Mouse (Mus musculus) heart, embryonic 14.5 days (tissue): ENCODE measurements around the gene Adssl1. TPM values are rescaled to one million over a fixed set of nuclear protein-coding genes. Genes with fewer than 3 reads are reported as not detected.
A peak's percentile ranks its signal among the peaks of the same experiment; 100 is the strongest.

Source experiments
- ATAC-seq: fragments of 200-750 bp; cut with Nextera tagmentation; 2 replicates; pipeline ENCODE4 v1.8.0; 2017; ENCODE audit warnings: low read depth, moderate TSS enrichment; ENCODE audit not compliant: insufficient number of reproducible peaks, insufficient read depth, low FRiP score
- H3K27ac ChIP-seq, 2 experiments: fragments of 200-500 bp in 1 of 2; fragments of 300-500 bp in 1 of 2; sonication (generic) in 1 of 2; replicated peaks in 1 of 2; 2 replicates each; pipeline ENCODE4 v1.5.1; 2012 to 2014; ENCODE audit warnings: low read depth in 2 of 2, low read length in 2 of 2, control low read depth in 1 of 2, mild to moderate bottlenecking in 1 of 2, mixed read lengths in 1 of 2; ENCODE audit not compliant: control insufficient read depth in 1 of 2, insufficient read depth in 1 of 2
- H3K27me3 ChIP-seq: fragments of 300-500 bp; sonication (generic); 2 replicates; pipeline ENCODE4 v1.6.1; 2014; ENCODE audit warnings: mild to moderate bottlenecking, low read length, control low read depth; ENCODE audit not compliant: control insufficient read depth, insufficient read depth
- H3K36me3 ChIP-seq: fragments of 300-500 bp; sonication (generic); 2 replicates; pipeline ENCODE4 v1.6.1; 2014; ENCODE audit warnings: mild to moderate bottlenecking, control low read depth, low read length, mixed read lengths; ENCODE audit not compliant: control insufficient read depth, insufficient read depth
- H3K4me1 ChIP-seq, 2 experiments: fragments of 200-500 bp in 1 of 2; fragments of 300-500 bp in 1 of 2; sonication (generic) in 1 of 2; 2 replicates each; pipeline ENCODE4 v1.6.1; 2012 to 2014; ENCODE audit warnings: low read length in 2 of 2, control low read depth in 1 of 2, mixed read lengths in 1 of 2; ENCODE audit not compliant: control insufficient read depth in 2 of 2, insufficient read depth in 2 of 2
- H3K4me2 ChIP-seq: fragments of 300-500 bp; sonication (generic); 2 replicates; pipeline ENCODE4 v1.6.1; 2014; ENCODE audit warnings: mild to moderate bottlenecking, low read length
- H3K4me3 ChIP-seq, 2 experiments: fragments of 200-500 bp in 1 of 2; fragments of 300-500 bp in 1 of 2; sonication (generic) in 1 of 2; 2 replicates each; pipeline ENCODE4 v1.5.1; 2012 to 2014; ENCODE audit warnings: low read length in 2 of 2, mild to moderate bottlenecking in 2 of 2, control low read depth in 1 of 2, low read depth in 1 of 2, moderate library complexity in 1 of 2; ENCODE audit not compliant: control insufficient read depth in 1 of 2, insufficient read depth in 1 of 2
- H3K9ac ChIP-seq: fragments of 300-500 bp; sonication (generic); 2 replicates; pipeline ENCODE4 v1.6.1; 2014; ENCODE audit warnings: mild to moderate bottlenecking, low read length
- H3K9me3 ChIP-seq: fragments of 300-500 bp; sonication (generic); 2 replicates; pipeline ENCODE4 v1.6.1; 2016; ENCODE audit warnings: low read length, control low read depth; ENCODE audit not compliant: control insufficient read depth
- WGBS: fragments of 180-500 bp; shearing (Covaris S2); extraction: QIAGEN DNeasy Blood & Tissue Kit; methylation state at CpG from one replicate; pipeline ENCODE4 v1.1.7; 2014; 5-methylcytosine and 5-hydroxymethylcytosine counted together
- polyA plus RNA-seq: library from polyadenylated mRNA; unstranded; fragments of >200 nt; fragmentation: Nextera tagmentation; extraction: Ambion mirVana; gene quantifications from 2 replicates; pipeline ENCODE4 v1.2.1, GENCODE M21; 2014

Gene Adssl1
- polyA plus RNA-seq, 1 experiment from 2014 or later = 89.7 TPM

- no peak overlapping the region for H3K9ac ChIP-seq
- H3K4me1 ChIP-seq = peaks cover 25 to 33% of the 10 kb centered on the region in 2 experiments
- no peak overlapping the region for H3K4me3 ChIP-seq
- ATAC-seq = no peak
- WGBS = 58% methylated on average over 5 of the region's 5 CpGs
- H3K9me3 ChIP-seq = no peaks in the 10 kb centered on the region
- no peaks in the 10 kb centered on the region for H3K27me3 ChIP-seq
- no peak overlapping the region for H3K27ac ChIP-seq
- no peaks in the 10 kb centered on the region for H3K36me3 ChIP-seq
- H3K4me2 ChIP-seq = no peak overlapping the region
These were observed 40.4 kb upstream of the Adssl1 start for GRCm38 (mm10) chr12:112579430-112579829.

- Histone ChIP-seq H3K27ac (no peak overlapping the region), H3K9ac (no peak overlapping the region), H3K4me1 (peaks cover 25 to 33% of the 10 kb centered on the region in 2 experiments), H3K9me3 (no peaks in the 10 kb centered on the region), H3K4me3 (no peak overlapping the region), H3K36me3 (no peaks in the 10 kb centered on the region), H3K27me3 (no peaks in the 10 kb centered on the region), H3K4me2 (no peak overlapping the region)
- no peak for ATAC-seq
- WGBS = 79% methylated on average over 8 of the region's 8 CpGs
These were observed 39.9 kb upstream of the Adssl1 start for GRCm38 (mm10) chr12:112579926-112580325.

- no peak overlapping the region for H3K9ac ChIP-seq
- no peaks in the 10 kb centered on the region for H3K36me3 ChIP-seq
- H3K4me1 ChIP-seq = peaks cover 22 to 25% of the 10 kb centered on the region in 2 experiments
- no peak overlapping the region for H3K27ac ChIP-seq
- no peak for ATAC-seq
- 74% methylated on average over 3 of the region's 3 CpGs for WGBS
- H3K4me2 ChIP-seq = no peak overlapping the region
- H3K27me3 ChIP-seq = no peaks in the 10 kb centered on the region
- no peak overlapping the region for H3K4me3 ChIP-seq
- H3K9me3 ChIP-seq = no peaks in the 10 kb centered on the region
These were observed 38.7 kb upstream of the Adssl1 start for GRCm38 (mm10) chr12:112581113-112581512.

GRCm38 (mm10) chr12:112584954-112585353, 34.9 kb upstream of the Adssl1 start:
- Histone ChIP-seq H3K4me3 (no peak overlapping the region), H3K4me2 (no peak overlapping the region), H3K9ac (no peak overlapping the region), H3K36me3 (no peaks in the 10 kb centered on the region), H3K27me3 (no peaks in the 10 kb centered on the region), H3K27ac (no peak overlapping the region), H3K9me3 (no peaks in the 10 kb centered on the region), H3K4me1 (peaks cover 16 to 19% of the 10 kb centered on the region in 2 experiments)
- ATAC-seq = no peak
- 79% methylated on average over 7 of the region's 7 CpGs for WGBS

- Histone ChIP-seq H3K9ac (no peak overlapping the region), H3K27ac (no peak overlapping the region), H3K4me2 (no peak overlapping the region), H3K9me3 (no peaks in the 10 kb centered on the region), H3K27me3 (no peaks in the 10 kb centered on the region), H3K36me3 (no peaks in the 10 kb centered on the region), H3K4me1 (peaks cover 21 to 29% of the 10 kb centered on the region in 2 experiments), H3K4me3 (no peak overlapping the region)
- 81% methylated on average over 7 of the region's 7 CpGs for WGBS
- no peak for ATAC-seq
These were observed 33.8 kb upstream of the Adssl1 start for GRCm38 (mm10) chr12:112585924-112586538.

GRCm38 (mm10) chr12:112587125-112588124, 32.4 kb upstream of the Adssl1 start:
- Histone ChIP-seq H3K27me3 (no peaks in the 10 kb centered on the region), H3K4me3 (no peak overlapping the region)
- WGBS = 64% methylated on average over 14 of the region's 14 CpGs

GRCm38 (mm10) chr12:112588426-112589256, 31.2 kb upstream of the Adssl1 start, which contains the start of gene Inf2:
TSS of gene Inf2 (plus strand) at chr12:112588784.
- H3K4me3 ChIP-seq = peak within 1 kb of the TSS; percentile 57 to 71
- H3K4me1 ChIP-seq = peaks cover 26 to 39% of the 10 kb centered on the region in 2 experiments
- under 1% methylated on average over 57 of the region's 60 CpGs for WGBS
- peak within 1 kb of the TSS; percentile 73 for H3K9ac ChIP-seq
- 0 out of 4 replicates have a peak within 1 kb of the TSS, but pooled peaks of 1 of the 2 experiments have one; percentile 4 for H3K27ac ChIP-seq
- H3K27me3 ChIP-seq = no peaks in the 10 kb centered on the region
- no peaks in the 10 kb centered on the region for H3K36me3 ChIP-seq
- no peaks in the 10 kb centered on the region for H3K9me3 ChIP-seq
- peak within 1 kb of the TSS; percentile 93 for H3K4me2 ChIP-seq
- peak; percentile 88 for ATAC-seq

More at GRCm38 (mm10) chr12:112587125-112588124, 32.4 kb upstream of the Adssl1 start:
- H3K4me1 ChIP-seq = peaks cover 21 to 29% of the 10 kb centered on the region in 2 experiments
- H3K9ac ChIP-seq = no peak overlapping the region
- peak overlapping the region; percentile 93; the same call in 1 of the 2 replicates for H3K4me2 ChIP-seq
- ATAC-seq = no peak
- no peaks in the 10 kb centered on the region for H3K9me3 ChIP-seq
- no peaks in the 10 kb centered on the region for H3K36me3 ChIP-seq
- H3K27ac ChIP-seq = no peak overlapping the region
